Mouse (Mus musculus): ENCODE measurements around the gene Ikzf4. TPM values are rescaled to one million over a fixed set of nuclear protein-coding genes. Genes with fewer than 3 reads are reported as not detected.

The Ikzf4 gene
- total and polyA plus RNA-seq, 3 experiments: 0.88 to 1.8 (median 0.97) TPM

- peak; percentile 20 to 44 for DNase-seq
- Histone ChIP-seq H3K79me2 (replicated peaks; ENCODE audit: control insufficient read depth, insufficient read depth, low read length) (no peaks in the 10 kb centered on the region), H3K36me3 (ENCODE audit: control insufficient read depth, insufficient read depth, low read length) (no peaks in the 10 kb centered on the region), H3K27ac (no peak overlapping the region), H3K9ac (ENCODE audit: low read depth, low read length) (peak overlapping the region; percentile 51; the same call in 1 of the 2 replicates), H3K27me3 (ENCODE audit: control insufficient read depth, insufficient read depth, low read length) (no peaks in the 10 kb centered on the region), H3K4me1 (ENCODE audit: control insufficient read depth, insufficient read depth, low read length) (peaks cover 5% of the 10 kb centered on the region), H3K4me3 (peak overlapping the region; percentile 50)
- 4% methylated on average over 42 of the region's 42 CpGs for WGBS
- TF ChIP-seq EP300 (IDR thresholded peaks at IDR 0.05; ENCODE audit: insufficient read depth, low read depth, low read length) (no peak), CTCF (IDR thresholded peaks at IDR 0.05) (no peak), POLR2A (IDR thresholded peaks at IDR 0.05; ENCODE audit: insufficient read depth, low read depth, low read length) (no peak)
- intact Hi-C loops (cut with DNase I): no loop called here
These were observed 23.2 kb upstream of the Ikzf4 start for GRCm38 (mm10) chr10:128668790-128669672.

DNA sequence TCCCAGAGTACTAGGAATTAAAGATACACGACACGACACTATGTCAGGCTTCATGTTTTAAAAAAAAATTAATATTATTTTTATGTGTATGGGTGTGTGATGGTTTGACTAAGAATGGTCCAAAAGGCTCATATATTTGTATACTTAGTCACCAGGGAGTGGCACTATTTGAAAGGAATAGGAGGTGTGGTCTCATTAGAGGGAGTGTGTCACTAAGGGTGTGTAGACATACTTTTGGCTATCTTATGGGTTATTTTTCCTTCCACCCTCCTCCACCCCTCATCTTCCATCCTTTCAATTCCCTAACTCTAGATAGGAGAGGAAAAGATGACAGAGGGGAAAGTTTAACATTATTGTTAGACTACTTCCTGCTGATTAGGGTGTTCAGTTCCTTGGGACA, 20.0 kb upstream of the Ikzf4 start:
- 95% methylated on average over 2 of the region's 2 CpGs for WGBS

DNA sequence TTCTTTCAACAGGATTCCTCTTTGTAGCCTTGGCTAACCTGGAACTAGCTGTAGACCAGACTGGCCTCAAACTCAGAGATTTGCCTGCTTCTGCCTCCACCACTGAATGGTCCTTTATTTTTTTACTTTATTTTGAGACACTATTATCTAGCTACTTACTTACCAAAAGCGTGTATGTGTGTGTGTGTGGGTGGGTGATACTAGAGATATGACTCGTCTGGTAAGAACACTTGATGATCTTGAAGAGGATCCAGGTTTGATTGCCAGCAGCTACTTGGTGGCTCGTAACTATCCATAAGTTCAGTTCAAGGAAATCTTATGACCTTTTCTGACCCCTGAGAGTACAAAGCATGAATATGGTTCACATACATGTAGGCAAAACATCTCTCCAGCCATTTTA, 19.5 kb upstream of the Ikzf4 start:
- no peak for TF ChIP-seq CTCF (IDR thresholded peaks at IDR 0.05)
- no peak for TF ChIP-seq POLR2A (IDR thresholded peaks at IDR 0.05; ENCODE audit: insufficient read depth, low read depth, low read length)
- no peak for TF ChIP-seq EP300 (IDR thresholded peaks at IDR 0.05; ENCODE audit: insufficient read depth, low read depth, low read length)
- no peaks in the 10 kb centered on the region for H3K79me2 ChIP-seq (replicated peaks; ENCODE audit: control insufficient read depth, insufficient read depth, low read length)
- no peaks in the 10 kb centered on the region for H3K36me3 ChIP-seq (ENCODE audit: control insufficient read depth, insufficient read depth, low read length)
- intact Hi-C loops (cut with DNase I): no loop called here
- H3K4me3 ChIP-seq: no peak overlapping the region
- H3K4me1 ChIP-seq (ENCODE audit: control insufficient read depth, insufficient read depth, low read length): no peaks in the 10 kb centered on the region
- no peak for DNase-seq
- no peaks in the 10 kb centered on the region for H3K27me3 ChIP-seq (ENCODE audit: control insufficient read depth, insufficient read depth, low read length)
- no peak overlapping the region for H3K27ac ChIP-seq
- 65% methylated on average over 3 of the region's 3 CpGs for WGBS
- H3K9ac ChIP-seq (ENCODE audit: low read depth, low read length): no peak overlapping the region

More for the DNA sequence above, 20.0 kb upstream of the Ikzf4 start:
- no peaks in the 10 kb centered on the region for H3K79me2 ChIP-seq (replicated peaks; ENCODE audit: control insufficient read depth, insufficient read depth, low read length)
- H3K36me3 ChIP-seq (ENCODE audit: control insufficient read depth, insufficient read depth, low read length): no peaks in the 10 kb centered on the region
- no peak overlapping the region for H3K9ac ChIP-seq (ENCODE audit: low read depth, low read length)
- TF ChIP-seq POLR2A (IDR thresholded peaks at IDR 0.05; ENCODE audit: insufficient read depth, low read depth, low read length) (no peak), CTCF (IDR thresholded peaks at IDR 0.05) (no peak), EP300 (IDR thresholded peaks at IDR 0.05; ENCODE audit: insufficient read depth, low read depth, low read length) (no peak)
- DNase-seq: no peak
- H3K27ac ChIP-seq: no peak overlapping the region
- no peaks in the 10 kb centered on the region for H3K27me3 ChIP-seq (ENCODE audit: control insufficient read depth, insufficient read depth, low read length)
- no peak overlapping the region for H3K4me3 ChIP-seq
- no peaks in the 10 kb centered on the region for H3K4me1 ChIP-seq (ENCODE audit: control insufficient read depth, insufficient read depth, low read length)
- intact Hi-C loops (cut with DNase I): no loop called here

- TF ChIP-seq EP300 (IDR thresholded peaks at IDR 0.05; ENCODE audit: insufficient read depth, low read depth, low read length): no peak
- no peak for TF ChIP-seq CTCF (IDR thresholded peaks at IDR 0.05)
- no peak for TF ChIP-seq POLR2A (IDR thresholded peaks at IDR 0.05; ENCODE audit: insufficient read depth, low read depth, low read length)
These were observed 19.0 kb upstream of the Ikzf4 start for GRCm38 (mm10) chr10:128664808-128665207.

DNA sequence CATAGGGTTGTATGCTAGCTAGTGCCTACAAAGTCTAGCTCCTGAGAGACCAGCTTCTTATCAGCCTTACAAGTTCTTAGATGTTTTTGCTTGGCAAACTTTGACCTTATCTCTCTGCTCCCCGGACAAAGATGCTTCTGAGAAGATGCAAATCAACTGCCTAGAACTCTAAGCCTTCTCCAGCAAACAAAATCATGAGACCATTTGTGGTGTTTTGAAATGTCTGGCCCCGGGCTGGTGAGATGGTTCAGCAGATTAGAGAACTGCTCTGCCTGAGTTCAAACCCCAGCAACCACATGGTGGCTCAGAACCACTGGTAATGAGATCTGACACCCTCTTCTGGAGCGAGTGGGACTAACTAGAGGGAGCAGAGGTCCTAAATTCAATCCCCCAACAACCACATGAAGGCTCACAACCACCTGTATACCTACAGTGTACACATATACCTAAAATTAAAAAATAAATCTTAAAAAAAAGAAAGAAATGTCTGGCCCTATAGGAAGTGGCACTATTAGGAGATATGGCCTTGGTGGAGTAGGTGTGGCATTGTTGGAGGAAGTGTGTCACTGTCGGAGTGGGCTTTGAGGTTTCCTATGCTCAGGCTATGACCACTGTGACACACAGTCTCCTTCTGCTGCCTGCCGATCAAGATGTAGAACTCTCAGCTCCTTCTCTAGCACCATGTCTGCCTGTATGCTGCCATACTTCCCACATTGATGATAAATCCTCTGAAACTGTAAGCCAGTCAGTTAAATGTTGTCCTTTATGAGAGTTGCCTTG, 17.8 kb upstream of the Ikzf4 start:
- no peaks in the 10 kb centered on the region for H3K27me3 ChIP-seq (ENCODE audit: control insufficient read depth, insufficient read depth, low read length)
- H3K4me1 ChIP-seq (ENCODE audit: control insufficient read depth, insufficient read depth, low read length): no peaks in the 10 kb centered on the region
- WGBS: 53% methylated on average over 5 of the region's 5 CpGs
- TF ChIP-seq POLR2A (IDR thresholded peaks at IDR 0.05; ENCODE audit: insufficient read depth, low read depth, low read length) (no peak), CTCF (IDR thresholded peaks at IDR 0.05) (no peak), EP300 (IDR thresholded peaks at IDR 0.05; ENCODE audit: insufficient read depth, low read depth, low read length) (no peak)
- no peak overlapping the region for H3K27ac ChIP-seq
- H3K36me3 ChIP-seq (ENCODE audit: control insufficient read depth, insufficient read depth, low read length): no peaks in the 10 kb centered on the region
- H3K9ac ChIP-seq (ENCODE audit: low read depth, low read length): no peak overlapping the region
- no peak for DNase-seq
- H3K79me2 ChIP-seq (replicated peaks; ENCODE audit: control insufficient read depth, insufficient read depth, low read length): no peaks in the 10 kb centered on the region
- intact Hi-C loops (cut with DNase I): no loop called here
- H3K4me3 ChIP-seq: no peak overlapping the region

More at GRCm38 (mm10) chr10:128664808-128665207, 19.0 kb upstream of the Ikzf4 start:
- H3K4me3 ChIP-seq: no peak overlapping the region
- no peaks in the 10 kb centered on the region for H3K4me1 ChIP-seq (ENCODE audit: control insufficient read depth, insufficient read depth, low read length)
- 60% methylated on average over 3 of the region's 3 CpGs for WGBS
- H3K9ac ChIP-seq (ENCODE audit: low read depth, low read length): no peak overlapping the region
- H3K27me3 ChIP-seq (ENCODE audit: control insufficient read depth, insufficient read depth, low read length): no peaks in the 10 kb centered on the region
- no peaks in the 10 kb centered on the region for H3K36me3 ChIP-seq (ENCODE audit: control insufficient read depth, insufficient read depth, low read length)
- intact Hi-C loops (cut with DNase I): no loop called here
- DNase-seq: no peak
- H3K27ac ChIP-seq: no peak overlapping the region
- H3K79me2 ChIP-seq (replicated peaks; ENCODE audit: control insufficient read depth, insufficient read depth, low read length): no peaks in the 10 kb centered on the region

Measured in heart, adult 2 months (tissue).